Mouse (Mus musculus) megakaryocyte, embryonic 14.5 days (primary cell): ENCODE measurements around the gene Vav2.

Experiments
- FLI1 ChIP-seq: IDR thresholded peaks from 2 replicates; pipeline ENCODE4 v1.6.1; 2012; ENCODE audit warnings: low read length, inconsistent platforms, mixed read lengths
- GATA1 ChIP-seq: IDR thresholded peaks from 3 replicates; pipeline ENCODE4 v1.6.1; 2012; ENCODE audit warnings: mixed read lengths, low read length, inconsistent platforms, borderline replicate concordance

- TF ChIP-seq GATA1 (no peak), FLI1 (no peak)
Measured at GRCm38 (mm10) chr2:27368980-27369379, 57.9 kb downstream of the Vav2 start.
